Mouse (Mus musculus) embryo, embryonic 11.5 days (tissue): Measurements from ENCODE around the gene Gm3033.
"Not testable (repeated sequence)": the region's sequence is repeated elsewhere in the genome, so short reads cannot be mapped to it uniquely, and the experiment has no call there.

Experiments used
- DNase-seq: peaks from one replicate; pipeline ENCODE4 v3.0.0-alpha.2; 2012; ENCODE audit warnings: low read depth, low spot score

Gm3033 gene

DNA sequence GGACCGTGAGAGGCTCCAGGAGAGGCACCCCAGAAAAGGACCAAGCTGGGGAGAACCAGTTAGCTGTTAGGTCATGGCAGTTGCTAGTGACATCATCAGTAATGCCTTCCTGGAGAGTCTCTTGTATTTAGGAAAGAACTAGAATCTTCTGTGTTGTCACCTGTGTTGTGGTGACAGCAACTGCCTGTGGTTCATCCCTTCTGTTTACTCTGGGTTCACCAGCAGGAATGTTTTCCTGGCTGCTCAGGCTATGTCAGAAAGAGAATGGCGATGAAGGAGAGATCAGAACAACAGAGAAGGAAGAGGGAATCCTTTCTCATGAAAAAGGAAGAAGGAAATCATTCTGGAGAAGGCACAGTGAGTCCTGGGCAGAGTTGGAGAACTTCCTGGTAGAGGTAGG lies at the start of gene Gm3033:
TSS of gene Gm3033 (plus strand) at position 301 of the 400 bp plus-strand sequence.
- not testable (repeated sequence) for DNase-seq

GRCm38 (mm10) chr14:3809774-3810173 lies 36.3 kb upstream of the Gm3033 start, which contains the start of gene Gm3002:
Gene Gm3002, plus strand, starts transcription at chr14:3810074.
- DNase-seq, result not testable (repeated sequence)

- not testable (repeated sequence) for DNase-seq
Observed at GRCm38 (mm10) chr14:3883872-3884271, 37.8 kb downstream of the Gm3033 start, which contains the start of gene Gm2916. Gene Gm2916, plus strand, starts transcription at chr14:3884172.
